Mouse (Mus musculus): ENCODE data around the gene Farp2.

The Farp2 gene

GRCm38 (mm10) chr1:93551427-93551826 lies 39.5 kb downstream of the Farp2 start:
- ATAC-seq (ENCODE audit: insufficient number of reproducible peaks, low FRiP score, low TSS enrichment), result no peak

- no peak for ATAC-seq (ENCODE audit: insufficient number of reproducible peaks, low FRiP score, low TSS enrichment)
Measured at GRCm38 (mm10) chr1:93563224-93563623, 51.3 kb downstream of the Farp2 start.

- ATAC-seq (ENCODE audit: insufficient number of reproducible peaks, low FRiP score, low TSS enrichment), result no peak
Measured at GRCm38 (mm10) chr1:93563649-93564048, 51.8 kb downstream of the Farp2 start.

- ATAC-seq (ENCODE audit: insufficient number of reproducible peaks, low FRiP score, low TSS enrichment), result no peak
Measured at GRCm38 (mm10) chr1:93564781-93565180, 52.9 kb downstream of the Farp2 start.

- no peak for ATAC-seq (ENCODE audit: insufficient number of reproducible peaks, low FRiP score, low TSS enrichment)
Measured at GRCm38 (mm10) chr1:93567013-93567412, 55.1 kb downstream of the Farp2 start.

GRCm38 (mm10) chr1:93567717-93568497 lies 56.0 kb downstream of the Farp2 start:
- ATAC-seq (ENCODE audit: insufficient number of reproducible peaks, low FRiP score, low TSS enrichment), result no peak

- no peak for ATAC-seq (ENCODE audit: insufficient number of reproducible peaks, low FRiP score, low TSS enrichment)
Measured at GRCm38 (mm10) chr1:93577066-93577465, 65.2 kb downstream of the Farp2 start.

GRCm38 (mm10) chr1:93577861-93578260 lies 66.0 kb downstream of the Farp2 start:
- ATAC-seq (ENCODE audit: insufficient number of reproducible peaks, low FRiP score, low TSS enrichment), result no peak

GRCm38 (mm10) chr1:93581545-93581944 lies 69.7 kb downstream of the Farp2 start:
- no peak for ATAC-seq (ENCODE audit: insufficient number of reproducible peaks, low FRiP score, low TSS enrichment)

GRCm38 (mm10) chr1:93588346-93588745 lies 76.5 kb downstream of the Farp2 start:
- ATAC-seq (ENCODE audit: insufficient number of reproducible peaks, low FRiP score, low TSS enrichment), result no peak

GRCm38 (mm10) chr1:93593960-93594359 lies 82.1 kb downstream of the Farp2 start:
- no peak for ATAC-seq (ENCODE audit: insufficient number of reproducible peaks, low FRiP score, low TSS enrichment)

GRCm38 (mm10) chr1:93595916-93596315 lies 84.0 kb downstream of the Farp2 start:
- ATAC-seq (ENCODE audit: insufficient number of reproducible peaks, low FRiP score, low TSS enrichment), result no peak

GRCm38 (mm10) chr1:93602911-93603310 lies 91.0 kb downstream of the Farp2 start:
- no peak for ATAC-seq (ENCODE audit: insufficient number of reproducible peaks, low FRiP score, low TSS enrichment)

- no peak for ATAC-seq (ENCODE audit: insufficient number of reproducible peaks, low FRiP score, low TSS enrichment)
Measured at GRCm38 (mm10) chr1:93603921-93604320, 92.0 kb downstream of the Farp2 start.

- no peak for ATAC-seq (ENCODE audit: insufficient number of reproducible peaks, low FRiP score, low TSS enrichment)
Measured at GRCm38 (mm10) chr1:93607090-93608083, 95.5 kb downstream of the Farp2 start.

- no peak for ATAC-seq (ENCODE audit: insufficient number of reproducible peaks, low FRiP score, low TSS enrichment)
Measured at GRCm38 (mm10) chr1:93608696-93609245, 96.9 kb downstream of the Farp2 start.

GRCm38 (mm10) chr1:93609762-93610161 lies 97.9 kb downstream of the Farp2 start:
- ATAC-seq (ENCODE audit: insufficient number of reproducible peaks, low FRiP score, low TSS enrichment), result no peak

- no peak for ATAC-seq (ENCODE audit: insufficient number of reproducible peaks, low FRiP score, low TSS enrichment)
Measured at GRCm38 (mm10) chr1:93618059-93618748, 106.3 kb downstream of the Farp2 start.

GRCm38 (mm10) chr1:93618948-93619347 lies 107.1 kb downstream of the Farp2 start:
- no peak for ATAC-seq (ENCODE audit: insufficient number of reproducible peaks, low FRiP score, low TSS enrichment)

GRCm38 (mm10) chr1:93624502-93624901 lies 112.6 kb downstream of the Farp2 start:
- ATAC-seq (ENCODE audit: insufficient number of reproducible peaks, low FRiP score, low TSS enrichment), result no peak
